Mouse (Mus musculus): Measurements from ENCODE around the gene 9130213A22Rik.

Gene 9130213A22Rik

GRCm38 (mm10) chr11:69123693-69124497 is 1.5 kb upstream of the 9130213A22Rik start:
- peak; percentile 90 for DNase-seq (ENCODE audit: low spot score)

GRCm38 (mm10) chr11:69123056-69123692 is 785 bp upstream of the 9130213A22Rik start:
- DNase-seq (ENCODE audit: low spot score): peak; percentile 88

GRCm38 (mm10) chr11:69121741-69122335 is 551 bp downstream of the 9130213A22Rik start:
- DNase-seq (ENCODE audit: low spot score): no peak

GRCm38 (mm10) chr11:69121001-69121740 is 1.2 kb downstream of the 9130213A22Rik start:
- DNase-seq (ENCODE audit: low spot score): no peak

- DNase-seq (ENCODE audit: low spot score): no peak
Measured at GRCm38 (mm10) chr11:69120221-69121000, 2.0 kb downstream of the 9130213A22Rik start, which contains the start of gene Hes7. Hes7 (plus strand) TSS chr11:69120404.

- DNase-seq (ENCODE audit: low spot score): no peak
Measured at GRCm38 (mm10) chr11:69119446-69120155, 2.8 kb downstream of the 9130213A22Rik start.

- DNase-seq (ENCODE audit: low spot score): peak; percentile 86
Measured at GRCm38 (mm10) chr11:69118765-69119164, 3.6 kb downstream of the 9130213A22Rik start.

GRCm38 (mm10) chr11:69117737-69118695 is 4.4 kb downstream of the 9130213A22Rik start:
- peak; percentile 70 for DNase-seq (ENCODE audit: low spot score)

GRCm38 (mm10) chr11:69116843-69117242 is 5.5 kb downstream of the 9130213A22Rik start:
- no peak for DNase-seq (ENCODE audit: low spot score)

GRCm38 (mm10) chr11:69114621-69115020 is 7.8 kb downstream of the 9130213A22Rik start:
- no peak for DNase-seq (ENCODE audit: low spot score)

- no peak for DNase-seq (ENCODE audit: low spot score)
Measured at GRCm38 (mm10) chr11:69114018-69114417, 8.4 kb downstream of the 9130213A22Rik start.

GRCm38 (mm10) chr11:69111865-69112264 is 10.5 kb downstream of the 9130213A22Rik start:
- DNase-seq (ENCODE audit: low spot score): no peak

GRCm38 (mm10) chr11:69111051-69111810 is 11.2 kb downstream of the 9130213A22Rik start:
- no peak for DNase-seq (ENCODE audit: low spot score)

- peak; percentile 94 for DNase-seq (ENCODE audit: low spot score)
Measured at GRCm38 (mm10) chr11:69110319-69111046, 11.9 kb downstream of the 9130213A22Rik start.

- DNase-seq (ENCODE audit: low spot score): no peak
Measured at GRCm38 (mm10) chr11:69109032-69109900, 13.1 kb downstream of the 9130213A22Rik start.

GRCm38 (mm10) chr11:69108223-69108622 is 14.2 kb downstream of the 9130213A22Rik start:
- DNase-seq (ENCODE audit: low spot score): no peak

GRCm38 (mm10) chr11:69107676-69108075 is 14.7 kb downstream of the 9130213A22Rik start:
- no peak for DNase-seq (ENCODE audit: low spot score)
